Mouse (Mus musculus) midbrain, embryonic 14.5 days (tissue): Measurements from ENCODE around the gene 4833439L19Rik. TPM values are rescaled to one million over a fixed set of nuclear protein-coding genes. Genes with fewer than 3 reads are reported as not detected.

Experiments
- ATAC-seq: fragments of 200-750 bp; cut with Nextera tagmentation; 2 replicates; pipeline ENCODE4 v1.8.0; 2017; ENCODE audit warnings: moderate number of reproducible peaks, moderate library complexity; ENCODE audit not compliant: low FRiP score, low TSS enrichment
- DNase-seq: peaks from one replicate; pipeline ENCODE4 v3.0.0-alpha.2; 2015
- H3K27ac ChIP-seq: fragments of 300-500 bp; sonication (generic); replicated peaks from 2 replicates; pipeline ENCODE4 v1.5.1; 2014; ENCODE audit warnings: mild to moderate bottlenecking, low read depth, low read length, moderate library complexity
- H3K27me3 ChIP-seq: fragments of 300-500 bp; sonication (generic); 2 replicates; pipeline ENCODE4 v1.6.1; 2014; ENCODE audit warnings: low read length, control low read depth, mixed read lengths; ENCODE audit not compliant: control insufficient read depth, insufficient read depth
- H3K36me3 ChIP-seq: fragments of 300-500 bp; sonication (generic); 2 replicates; pipeline ENCODE4 v1.6.1; 2014; ENCODE audit warnings: low read length, control low read depth; ENCODE audit not compliant: control insufficient read depth, insufficient read depth
- H3K4me1 ChIP-seq: fragments of 300-500 bp; sonication (generic); 2 replicates; pipeline ENCODE4 v1.6.1; 2014; ENCODE audit warnings: mild to moderate bottlenecking, antibody characterized with exemption, low read length, control low read depth; ENCODE audit not compliant: control insufficient read depth, insufficient read depth
- H3K4me2 ChIP-seq: fragments of 300-500 bp; sonication (generic); 2 replicates; pipeline ENCODE4 v1.6.1; 2014; ENCODE audit warnings: mild to moderate bottlenecking, low read length, moderate library complexity
- H3K4me3 ChIP-seq: fragments of 300-500 bp; sonication (generic); replicated peaks from 2 replicates; pipeline ENCODE4 v1.5.1; 2014; ENCODE audit warnings: low read depth, low read length
- H3K9ac ChIP-seq: fragments of 300-500 bp; sonication (generic); replicated peaks from 2 replicates; pipeline ENCODE4 v1.6.1; 2014; ENCODE audit warnings: mild to moderate bottlenecking, low read length, moderate library complexity
- H3K9me3 ChIP-seq: fragments of 300-500 bp; sonication (generic); 2 replicates; pipeline ENCODE4 v1.6.1; 2016; ENCODE audit warnings: low read length, control low read depth, mixed read lengths; ENCODE audit not compliant: control insufficient read depth
- WGBS: fragments of 180-500 bp; shearing (Covaris S2); extraction: QIAGEN DNeasy Blood & Tissue Kit; methylation state at CpG from one replicate; pipeline ENCODE4 v1.1.7; 2014; 5-methylcytosine and 5-hydroxymethylcytosine counted together
- polyA plus RNA-seq: library from polyadenylated mRNA; unstranded; fragments of >200 nt; fragmentation: Nextera tagmentation; extraction: Ambion mirVana; gene quantifications from 2 replicates; pipeline ENCODE4 v1.2.1, GENCODE M21; 2014

Gene 4833439L19Rik
- polyA plus RNA-seq, 1 experiment from 2014 or later, result 277 TPM

DNA sequence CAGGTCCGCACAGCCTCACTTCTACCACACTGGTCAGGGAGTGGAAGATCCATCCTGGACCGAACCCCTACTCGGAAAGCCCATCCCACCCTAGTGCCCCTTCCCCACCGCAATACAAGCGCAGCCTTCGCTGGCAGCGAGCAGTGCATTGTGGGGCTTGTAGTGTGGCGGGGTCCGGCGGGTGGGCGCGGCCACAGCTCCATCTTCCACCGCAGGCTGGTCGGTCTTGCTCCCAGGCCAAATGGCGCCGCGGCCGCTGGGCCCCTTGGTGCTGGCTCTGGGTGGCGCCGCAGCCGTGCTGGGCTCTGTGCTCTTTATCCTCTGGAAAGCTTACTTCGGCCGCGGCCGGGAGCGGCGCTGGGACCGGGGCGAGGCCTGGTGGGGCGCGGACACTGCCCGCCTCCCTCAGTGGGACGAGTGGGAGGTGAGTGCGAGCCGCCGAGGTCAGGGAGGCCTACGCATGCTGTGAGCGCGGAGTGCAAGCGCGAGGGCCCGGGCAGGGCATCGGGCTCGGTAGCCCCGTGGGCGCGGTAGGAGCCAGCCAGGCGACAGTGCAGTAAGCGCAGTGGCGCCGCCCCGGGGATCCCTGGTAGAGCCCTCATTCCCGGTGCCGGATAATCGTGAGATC lies 9.7 kb upstream of the 4833439L19Rik start, which contains the start of gene Arl10:
Arl10 (plus strand) TSS at position 162 of the 628 bp plus-strand sequence.
- Histone ChIP-seq H3K36me3 (peaks cover 21% of the 10 kb centered on the region), H3K4me3 (peak within 1 kb of the TSS; percentile 98), H3K27me3 (no peaks in the 10 kb centered on the region), H3K4me1 (peaks cover 14% of the 10 kb centered on the region), H3K9me3 (no peaks in the 10 kb centered on the region), H3K27ac (peak within 1 kb of the TSS; percentile 75), H3K9ac (peak within 1 kb of the TSS; percentile 82), H3K4me2 (peak within 1 kb of the TSS; percentile 93)
- WGBS, result under 1% methylated on average over 55 of the region's 55 CpGs
- DNase-seq (peak; percentile 89), ATAC-seq (peak; percentile 91)

- no peak overlapping the region for H3K27ac ChIP-seq
- ATAC-seq, result no peak
- no peaks in the 10 kb centered on the region for H3K9me3 ChIP-seq
- WGBS, result 81% methylated on average over 4 of the region's 4 CpGs
- H3K36me3 ChIP-seq, result no peaks in the 10 kb centered on the region
- no peak overlapping the region for H3K4me3 ChIP-seq
- H3K4me2 ChIP-seq, result no peak overlapping the region
- peaks cover 14% of the 10 kb centered on the region for H3K4me1 ChIP-seq
- DNase-seq, result no peak
- no peaks in the 10 kb centered on the region for H3K27me3 ChIP-seq
- H3K9ac ChIP-seq, result no peak overlapping the region
These were observed 7.4 kb upstream of the 4833439L19Rik start for GRCm38 (mm10) chr13:54572621-54573020.

DNA sequence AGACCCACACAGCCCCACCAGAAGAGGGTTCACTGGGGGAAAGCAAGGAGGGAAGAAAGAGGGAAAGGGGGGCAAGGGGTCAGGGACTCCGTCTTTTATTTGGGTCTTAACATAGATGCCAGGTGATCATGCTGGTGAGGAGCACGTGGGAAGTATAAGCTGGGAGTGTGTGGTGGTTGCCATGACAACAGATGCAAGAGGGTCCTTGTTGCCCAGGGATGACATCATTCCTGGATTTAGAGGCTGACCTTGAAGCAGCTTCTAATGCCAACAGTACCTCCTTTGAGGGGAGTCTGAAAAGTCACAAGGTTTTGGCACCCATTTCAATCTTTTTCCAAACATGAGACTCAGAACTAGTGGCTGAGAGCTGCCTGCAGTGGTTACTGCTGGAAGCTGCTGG lies 6.4 kb upstream of the 4833439L19Rik start:
- Histone ChIP-seq H3K9ac (no peak overlapping the region), H3K4me3 (no peak overlapping the region), H3K4me2 (no peak overlapping the region), H3K9me3 (no peaks in the 10 kb centered on the region), H3K27me3 (no peaks in the 10 kb centered on the region), H3K4me1 (peaks cover 13% of the 10 kb centered on the region), H3K36me3 (no peaks in the 10 kb centered on the region), H3K27ac (no peak overlapping the region)
- peak; percentile 33 for DNase-seq
- WGBS, result 10% methylated on average over 2 of the region's 2 CpGs
- no peak for ATAC-seq

- Histone ChIP-seq H3K4me1 (peaks cover 4% of the 10 kb centered on the region), H3K27ac (no peak overlapping the region), H3K4me2 (no peak overlapping the region), H3K36me3 (no peaks in the 10 kb centered on the region), H3K4me3 (no peak overlapping the region), H3K9me3 (no peaks in the 10 kb centered on the region), H3K27me3 (no peaks in the 10 kb centered on the region), H3K9ac (no peak overlapping the region)
- ATAC-seq (no peak), DNase-seq (no peak)
- WGBS, result 76% methylated on average over 4 of the region's 4 CpGs
These were observed 5.5 kb upstream of the 4833439L19Rik start for GRCm38 (mm10) chr13:54570736-54571135.

DNA sequence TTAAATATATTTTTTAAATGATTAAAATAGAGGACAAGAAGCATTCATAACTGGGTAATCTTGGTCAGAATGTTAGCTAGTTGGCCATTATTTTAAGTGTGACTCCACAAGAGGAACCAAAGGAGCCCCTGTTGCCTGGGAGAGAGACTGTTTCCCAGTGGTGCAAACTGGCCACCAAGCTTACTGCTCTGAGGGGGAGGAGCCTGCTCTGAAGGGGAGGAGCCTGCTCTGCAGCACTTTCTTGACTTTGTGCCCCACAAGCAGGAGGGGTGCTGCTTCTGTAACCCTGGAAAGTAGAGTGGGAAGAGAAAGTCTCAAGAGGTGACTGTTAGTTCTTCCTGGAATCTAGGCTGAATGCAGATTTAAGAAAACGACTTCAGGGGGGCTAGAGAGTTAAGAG lies 4.0 kb upstream of the 4833439L19Rik start:
- ATAC-seq, result no peak
- no peaks in the 10 kb centered on the region for H3K9me3 ChIP-seq
- H3K4me2 ChIP-seq, result no peak overlapping the region
- H3K4me3 ChIP-seq, result no peak overlapping the region
- no peak for DNase-seq
- H3K36me3 ChIP-seq, result no peaks in the 10 kb centered on the region
- H3K4me1 ChIP-seq, result 0 out of 2 replicates have a peak, but pooled peaks cover under 1% of the 10 kb centered on the region
- H3K9ac ChIP-seq, result no peak overlapping the region
- no peaks in the 10 kb centered on the region for H3K27me3 ChIP-seq
- WGBS, result 41% methylated on average over 1 of the region's 1 CpGs
- H3K27ac ChIP-seq, result no peak overlapping the region

DNA sequence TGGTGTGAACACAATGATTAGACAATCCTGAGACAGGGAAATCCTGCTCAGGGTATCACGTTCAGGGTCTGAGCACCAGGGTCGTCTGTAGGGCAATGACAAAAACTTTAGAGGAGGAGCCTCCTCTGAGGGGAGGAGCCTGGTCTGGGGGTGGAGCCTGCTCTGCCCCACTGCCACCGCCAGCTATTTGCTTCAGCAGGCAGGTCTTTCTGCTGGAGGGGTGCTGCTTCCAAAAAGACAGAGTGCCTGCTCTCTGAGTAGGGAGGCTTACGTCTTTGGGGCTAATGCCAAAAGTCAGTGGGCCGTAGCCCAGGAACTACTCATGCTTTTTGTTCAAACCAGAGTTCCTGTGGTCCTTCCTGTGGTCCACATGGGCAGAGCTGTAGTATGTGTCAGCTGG lies 3.1 kb upstream of the 4833439L19Rik start:
- no peaks in the 10 kb centered on the region for H3K27me3 ChIP-seq
- no peak overlapping the region for H3K27ac ChIP-seq
- no peak for ATAC-seq
- 39% methylated on average over 5 of the region's 5 CpGs for WGBS
- no peak overlapping the region for H3K4me3 ChIP-seq
- no peaks in the 10 kb centered on the region for H3K9me3 ChIP-seq
- no peak overlapping the region for H3K4me2 ChIP-seq
- no peaks in the 10 kb centered on the region for H3K36me3 ChIP-seq
- 0 out of 2 replicates have a peak, but pooled peaks cover 8% of the 10 kb centered on the region for H3K4me1 ChIP-seq
- no peak for DNase-seq
- no peak overlapping the region for H3K9ac ChIP-seq

DNA sequence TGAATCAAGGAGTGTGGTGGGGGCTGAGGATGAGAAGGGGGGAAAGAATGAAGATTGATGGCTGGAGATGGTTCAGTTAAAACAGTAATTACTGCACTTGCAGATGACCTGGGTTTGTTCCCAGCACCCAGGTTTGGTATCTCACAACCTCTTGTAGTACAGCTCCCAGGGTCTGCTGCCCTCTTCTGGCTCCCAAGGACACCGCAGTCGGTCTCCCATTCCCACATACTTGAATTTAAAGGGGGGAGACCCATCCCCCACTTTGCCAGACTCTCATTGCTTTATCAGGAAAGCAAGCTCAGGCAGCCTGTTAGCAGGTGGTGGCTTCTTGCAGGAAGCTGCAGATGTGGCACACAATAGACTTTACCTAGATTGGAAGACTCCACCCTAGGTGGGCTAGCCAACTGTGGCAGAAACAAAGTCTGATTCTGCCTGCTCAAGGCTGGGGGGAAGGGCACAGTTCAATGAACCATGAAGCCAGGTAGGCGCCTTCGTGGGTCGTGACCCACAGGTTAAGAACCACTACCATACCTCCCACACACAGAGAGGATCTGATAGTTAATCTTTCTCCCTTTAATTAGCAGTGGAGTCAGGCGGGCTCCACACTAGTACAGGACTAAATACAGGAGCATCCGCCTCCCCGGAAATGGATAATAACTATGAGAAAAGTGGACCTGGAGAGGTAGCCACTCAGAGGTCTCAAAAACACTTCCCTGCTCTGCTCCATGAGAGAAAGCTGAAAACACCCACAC lies 535 bp upstream of the 4833439L19Rik start:
- 38% methylated on average over 8 of the region's 8 CpGs for WGBS
- peak overlapping the region; percentile 86; the same call in 1 of the 2 replicates for H3K27ac ChIP-seq
- H3K4me2 ChIP-seq, result peak overlapping the region; percentile 88
- peak overlapping the region; percentile 95 for H3K4me3 ChIP-seq
- no peaks in the 10 kb centered on the region for H3K9me3 ChIP-seq
- DNase-seq (peak; percentile 65), ATAC-seq (no peak; the same call in 1 of the 2 replicates)
- H3K4me1 ChIP-seq, result 0 out of 2 replicates have a peak, but pooled peaks cover 8% of the 10 kb centered on the region
- peaks cover 23% of the 10 kb centered on the region for H3K36me3 ChIP-seq
- H3K9ac ChIP-seq, result peak overlapping the region; percentile 12; the same call in 1 of the 2 replicates
- no peaks in the 10 kb centered on the region for H3K27me3 ChIP-seq

GRCm38 (mm10) chr13:54564232-54565200 lies 719 bp downstream of the 4833439L19Rik start:
- DNase-seq (peak; percentile 58), ATAC-seq (peak; percentile 60)
- H3K4me1 ChIP-seq, result 0 out of 2 replicates have a peak, but pooled peaks cover 8% of the 10 kb centered on the region
- H3K36me3 ChIP-seq, result peaks cover 35% of the 10 kb centered on the region
- H3K4me3 ChIP-seq, result peak overlapping the region; percentile 95
- peak overlapping the region; percentile 88 for H3K4me2 ChIP-seq
- peak overlapping the region; percentile 98 for H3K9ac ChIP-seq
- peak overlapping the region; percentile 86 for H3K27ac ChIP-seq
- whole genome bisulfite sequencing, result 12% methylated on average over 44 of the region's 45 CpGs
- no peaks in the 10 kb centered on the region for H3K9me3 ChIP-seq
- no peaks in the 10 kb centered on the region for H3K27me3 ChIP-seq
